ENCODE assay signal across 7 mouse cellular contexts in the genomic region with DNA sequence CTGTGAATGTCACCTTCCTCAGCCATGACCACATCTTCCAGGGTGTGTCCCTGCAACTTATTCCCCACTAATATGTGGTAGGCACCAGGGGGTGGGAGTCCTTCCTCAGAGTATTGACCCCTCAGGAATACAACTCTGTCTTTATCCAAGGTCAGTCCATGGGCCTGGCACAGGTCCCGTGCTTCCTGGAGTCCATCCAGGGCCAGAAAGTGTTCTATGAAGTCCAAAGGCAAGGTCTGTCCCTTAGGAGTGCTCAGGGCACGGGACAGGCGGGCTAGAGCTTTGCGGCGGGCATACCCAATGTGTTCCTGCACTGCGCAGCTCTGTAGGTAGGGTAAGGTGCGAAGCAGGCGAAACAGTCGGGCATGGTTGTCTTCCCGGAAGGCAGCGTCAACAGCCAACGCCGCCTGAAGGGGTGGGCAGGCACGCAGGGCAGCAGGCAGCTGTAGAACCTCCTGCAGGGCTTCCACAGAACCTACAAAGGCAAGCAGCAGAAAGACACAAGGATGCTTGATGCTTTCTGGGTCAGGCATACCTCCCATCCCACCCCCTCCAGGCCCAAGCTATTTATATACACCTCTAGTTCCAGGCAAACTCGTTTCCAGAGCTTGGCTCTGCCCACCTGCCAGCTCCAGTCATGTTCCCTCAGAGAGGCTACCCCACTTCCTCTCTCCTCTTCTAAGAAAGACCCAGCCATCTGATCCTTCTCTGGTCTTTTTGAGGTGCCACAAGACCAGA. TPM values are rescaled to one million over a fixed set of nuclear protein-coding genes. Genes with fewer than 3 reads are reported as not detected.
A peak's percentile ranks its signal among the peaks of the same experiment; 100 is the strongest.
DNase-seq lines count a peak whose midpoint lies in the region; ATAC-seq and TF ChIP-seq lines count a peak whose summit lies in the region.

No protein-coding gene starts in this region.

- no peak overlapping the region; the same call in 1 of the 2 replicates for H3K9ac ChIP-seq in hindbrain, embryonic 11.5 days (ENCODE audit: low read depth, low read length)
- peak overlapping the region; percentile 46 for H3K9ac ChIP-seq in hindbrain, embryonic 12.5 days
- H3K9ac ChIP-seq in liver, embryonic 16.5 days (ENCODE audit: low read depth, low read length): no peak overlapping the region

- TF ChIP-seq POLR2A in bone marrow macrophage, adult 2 months (IDR thresholded peaks at IDR 0.05; ENCODE audit: borderline replicate concordance, low read depth, low read length): no peak

- H3K4me1 ChIP-seq in hindbrain, embryonic 10.5 days (replicated peaks): peaks cover 38% of the 10 kb centered on the region
- H3K4me1 ChIP-seq in hindbrain, embryonic 11.5 days (replicated peaks; ENCODE audit: control insufficient read depth, insufficient read depth, low read length): peaks cover 11% of the 10 kb centered on the region
- H3K4me1 ChIP-seq in bone marrow macrophage, adult 2 months (ENCODE audit: control insufficient read depth, insufficient read depth, low read length): peaks cover 11% of the 10 kb centered on the region
- peaks cover 27% of the 10 kb centered on the region for H3K4me1 ChIP-seq in hindbrain, embryonic 12.5 days
- peaks cover 20% of the 10 kb centered on the region for H3K4me1 ChIP-seq in liver, embryonic 16.5 days (ENCODE audit: control insufficient read depth, low read depth, low read length)

- no peak for TF ChIP-seq CTCF in bone marrow macrophage, adult 2 months (IDR thresholded peaks at IDR 0.05; ENCODE audit: low read depth, low read length)

- no peak overlapping the region for H3K27ac ChIP-seq in hindbrain, embryonic 10.5 days
- no peak overlapping the region for H3K27ac ChIP-seq in hindbrain, embryonic 11.5 days (ENCODE audit: low read depth, low read length)
- H3K27ac ChIP-seq in bone marrow macrophage, adult 2 months (ENCODE audit: insufficient read depth, low read depth, low read length): no peak overlapping the region
- no peak overlapping the region for H3K27ac ChIP-seq in hindbrain, embryonic 12.5 days
- H3K27ac ChIP-seq in liver, embryonic 16.5 days (ENCODE audit: low read length): no peak overlapping the region

- WGBS in hindbrain, embryonic 10.5 days: 93% methylated on average over 15 of the region's 15 CpGs
- 94% methylated on average over 15 of the region's 15 CpGs for WGBS in hindbrain, embryonic 11.5 days
- 93% methylated on average over 15 of the region's 15 CpGs for WGBS in hindbrain, embryonic 12.5 days
- WGBS in liver, embryonic 16.5 days (ENCODE audit: insufficient replicate concordance): 88% methylated on average over 15 of the region's 15 CpGs

- no peak for DNase-seq in hindbrain, embryonic 10.5 days (ENCODE audit: low spot score)
- DNase-seq in hindbrain, embryonic 11.5 days (ENCODE audit: low spot score): no peak
- no peak for DNase-seq in thymus, postnatal 10 days (ENCODE audit: low spot score in 2 of 2)

- H3K27me3 ChIP-seq in hindbrain, embryonic 10.5 days (ENCODE audit: insufficient read depth, poor library complexity, severe bottlenecking): no peaks in the 10 kb centered on the region
- H3K27me3 ChIP-seq in hindbrain, embryonic 11.5 days (ENCODE audit: control insufficient read depth, insufficient read depth, low read length): no peaks in the 10 kb centered on the region
- H3K27me3 ChIP-seq in hindbrain, embryonic 12.5 days: no peaks in the 10 kb centered on the region
- H3K27me3 ChIP-seq in liver, embryonic 16.5 days (ENCODE audit: control insufficient read depth, insufficient read depth, low read depth, low read length): no peaks in the 10 kb centered on the region

- no peak for ATAC-seq in hindbrain, embryonic 11.5 days (ENCODE audit: low FRiP score)
- no peak for ATAC-seq in hindbrain, embryonic 12.5 days (ENCODE audit: low FRiP score)
- no peak for ATAC-seq in liver, embryonic 16.5 days (ENCODE audit: low read depth)
- no peak for ATAC-seq in activated CD4-positive, CD25-positive, alpha-beta regulatory T cell, adult 4 months

- no peaks in the 10 kb centered on the region for H3K9me3 ChIP-seq in hindbrain, embryonic 10.5 days
- H3K9me3 ChIP-seq in hindbrain, embryonic 11.5 days (ENCODE audit: control insufficient read depth, low read length): no peaks in the 10 kb centered on the region
- no peaks in the 10 kb centered on the region for H3K9me3 ChIP-seq in hindbrain, embryonic 12.5 days (replicated peaks)
- no peaks in the 10 kb centered on the region for H3K9me3 ChIP-seq in liver, embryonic 16.5 days (replicated peaks; ENCODE audit: control insufficient read depth, low read length)

- peaks cover 51% of the 10 kb centered on the region for H3K36me3 ChIP-seq in hindbrain, embryonic 10.5 days
- peaks cover 6% of the 10 kb centered on the region; the same call in 1 of the 2 replicates for H3K36me3 ChIP-seq in hindbrain, embryonic 11.5 days (ENCODE audit: control insufficient read depth, insufficient read depth, low read length)
- peaks cover 40% of the 10 kb centered on the region for H3K36me3 ChIP-seq in hindbrain, embryonic 12.5 days
- H3K36me3 ChIP-seq in liver, embryonic 16.5 days (ENCODE audit: control insufficient read depth, insufficient read depth): peaks cover 26% of the 10 kb centered on the region

- peak overlapping the region; percentile 83 for H3K4me3 ChIP-seq in hindbrain, embryonic 10.5 days
- H3K4me3 ChIP-seq in hindbrain, embryonic 11.5 days (ENCODE audit: low read depth, low read length): no peak overlapping the region; the same call in 1 of the 2 replicates
- H3K4me3 ChIP-seq in bone marrow macrophage, adult 2 months (ENCODE audit: insufficient read depth, low read length): peak overlapping the region; percentile 97; the same call in 1 of the 2 replicates
- H3K4me3 ChIP-seq in hindbrain, embryonic 12.5 days: peak overlapping the region; percentile 86; the same call in 1 of the 2 replicates
- H3K4me3 ChIP-seq in liver, embryonic 16.5 days (ENCODE audit: low read depth, low read length): no peak overlapping the region

- no peak overlapping the region; the same call in 1 of the 2 replicates for H3K4me2 ChIP-seq in hindbrain, embryonic 11.5 days (replicated peaks; ENCODE audit: low read depth, low read length)
- H3K4me2 ChIP-seq in hindbrain, embryonic 12.5 days (replicated peaks): peak overlapping the region; percentile 80; the same call in 1 of the 2 replicates
- H3K4me2 ChIP-seq in liver, embryonic 16.5 days (ENCODE audit: low read depth, low read length): peak overlapping the region; percentile 86

RNA-seq across cellular contexts. Expression of gene Sac3d1, which starts 2.2 kb away (rescaled TPM):
- 70.0 and 70.1 TPM in 2 replicates for polyA plus RNA-seq in hindbrain, embryonic 10.5 days (2016; fragmentation: Nextera tagmentation; extraction: Ambion mirVana)
- 62.6 and 62.9 TPM in 2 replicates for polyA plus RNA-seq in hindbrain, embryonic 11.5 days (2014; fragmentation: Nextera tagmentation; extraction: Ambion mirVana)
- polyA plus RNA-seq in bone marrow macrophage, adult 2 months (2012; ENCODE audit: insufficient read depth, insufficient read length, missing spikeins): 5.6 and 6.0 TPM in 2 replicates
- polyA plus RNA-seq in hindbrain, embryonic 12.5 days (2016; fragmentation: Nextera tagmentation; extraction: Ambion mirVana): 47.9 and 48.3 TPM in 2 replicates
- 16.5 and 16.8 TPM in 2 replicates for polyA plus RNA-seq in liver, embryonic 16.5 days (2015; fragmentation: Nextera tagmentation; extraction: Ambion mirVana)
- 1 to 10 TPM; 2.5 to 2.6 TPM for polyA plus RNA-seq in activated CD4-positive, CD25-positive, alpha-beta regulatory T cell, adult 4 months (2017; shearing (Covaris generic))

RNA-seq across cellular contexts. Expression of gene Naaladl1, which starts 10.7 kb away (rescaled TPM):
- 0.64 and 0.90 TPM in 2 replicates for polyA plus RNA-seq in hindbrain, embryonic 10.5 days (2016; fragmentation: Nextera tagmentation; extraction: Ambion mirVana)
- 0.38 and 0.59 TPM in 2 replicates for polyA plus RNA-seq in hindbrain, embryonic 11.5 days (2014; fragmentation: Nextera tagmentation; extraction: Ambion mirVana)
- polyA plus RNA-seq in bone marrow macrophage, adult 2 months (2012; ENCODE audit: insufficient read depth, insufficient read length, missing spikeins): 0.53 and 0.80 TPM in 2 replicates
- 0.54 and 0.70 TPM in 2 replicates for polyA plus RNA-seq in hindbrain, embryonic 12.5 days (2016; fragmentation: Nextera tagmentation; extraction: Ambion mirVana)
- 2.5 TPM in 2 replicates for polyA plus RNA-seq in liver, embryonic 16.5 days (2015; fragmentation: Nextera tagmentation; extraction: Ambion mirVana)
- polyA plus RNA-seq in activated CD4-positive, CD25-positive, alpha-beta regulatory T cell, adult 4 months (2017; shearing (Covaris generic)): not detected

RNA-seq across cellular contexts. Expression of gene Snx15, which starts 11.8 kb away (rescaled TPM):
- 27.0 and 35.1 TPM in 2 replicates for polyA plus RNA-seq in hindbrain, embryonic 10.5 days (2016; fragmentation: Nextera tagmentation; extraction: Ambion mirVana)
- 26.9 and 32.4 TPM in 2 replicates for polyA plus RNA-seq in hindbrain, embryonic 11.5 days (2014; fragmentation: Nextera tagmentation; extraction: Ambion mirVana)
- polyA plus RNA-seq in bone marrow macrophage, adult 2 months (2012; ENCODE audit: insufficient read depth, insufficient read length, missing spikeins): 26.0 and 32.8 TPM in 2 replicates
- 33.2 and 33.4 TPM in 2 replicates for polyA plus RNA-seq in hindbrain, embryonic 12.5 days (2016; fragmentation: Nextera tagmentation; extraction: Ambion mirVana)
- polyA plus RNA-seq in liver, embryonic 16.5 days (2015; fragmentation: Nextera tagmentation; extraction: Ambion mirVana): 54.8 and 61.2 TPM in 2 replicates
- polyA plus RNA-seq in activated CD4-positive, CD25-positive, alpha-beta regulatory T cell, adult 4 months (2017; shearing (Covaris generic)): 10 to 100 TPM; 17.4 to 25.2 TPM

RNA-seq across cellular contexts. Expression of gene AC131692.1, which starts 22.1 kb away (rescaled TPM):
- polyA plus RNA-seq in hindbrain, embryonic 10.5 days (2016; fragmentation: Nextera tagmentation; extraction: Ambion mirVana): 0.38 and 0.83 TPM in 2 replicates
- polyA plus RNA-seq in hindbrain, embryonic 11.5 days (2014; fragmentation: Nextera tagmentation; extraction: Ambion mirVana): 0.49 and 0.62 TPM in 2 replicates
- 1.2 TPM in 1 of 2 replicates, not detected in the other for polyA plus RNA-seq in bone marrow macrophage, adult 2 months (2012; ENCODE audit: insufficient read depth, insufficient read length, missing spikeins)
- 0.35 and 0.38 TPM in 2 replicates for polyA plus RNA-seq in hindbrain, embryonic 12.5 days (2016; fragmentation: Nextera tagmentation; extraction: Ambion mirVana)
- polyA plus RNA-seq in liver, embryonic 16.5 days (2015; fragmentation: Nextera tagmentation; extraction: Ambion mirVana): 0.20 and 0.48 TPM in 2 replicates
- polyA plus RNA-seq in activated CD4-positive, CD25-positive, alpha-beta regulatory T cell, adult 4 months (2017; shearing (Covaris generic)): not detected

RNA-seq across cellular contexts. Expression of gene Batf2, which starts 24.5 kb away (rescaled TPM):
- polyA plus RNA-seq in hindbrain, embryonic 10.5 days (2016; fragmentation: Nextera tagmentation; extraction: Ambion mirVana): 0.09 TPM in 1 of 2 replicates, not detected in the other
- polyA plus RNA-seq in hindbrain, embryonic 11.5 days (2014; fragmentation: Nextera tagmentation; extraction: Ambion mirVana): 0.32 TPM in 1 of 2 replicates, not detected in the other
- polyA plus RNA-seq in bone marrow macrophage, adult 2 months (2012; ENCODE audit: insufficient read depth, insufficient read length, missing spikeins): 6.2 and 7.9 TPM in 2 replicates
- 0.22 TPM in 1 of 2 replicates, not detected in the other for polyA plus RNA-seq in hindbrain, embryonic 12.5 days (2016; fragmentation: Nextera tagmentation; extraction: Ambion mirVana)
- polyA plus RNA-seq in liver, embryonic 16.5 days (2015; fragmentation: Nextera tagmentation; extraction: Ambion mirVana): 0.09 and 0.66 TPM in 2 replicates
- polyA plus RNA-seq in activated CD4-positive, CD25-positive, alpha-beta regulatory T cell, adult 4 months (2017; shearing (Covaris generic)): not detected

Comparison
In these comparisons a context has a peak if more than half of its experiments do, and no peak if none do; other contexts are left out.
1. H3K4me3 ChIP-seq: peak in hindbrain, embryonic 10.5 days (single experiment), bone marrow macrophage, adult 2 months (single experiment) and hindbrain, embryonic 12.5 days (single experiment); none in hindbrain, embryonic 11.5 days (single experiment) and liver, embryonic 16.5 days (single experiment).